ENCODE assay signal across 11 mouse cellular contexts in genomic region chr9:118512681-118513233, GRCm38 (mm10). TPM values are rescaled to one million over a fixed set of nuclear protein-coding genes. Genes with fewer than 3 reads are reported as not detected.
A peak's percentile ranks its signal among the peaks of the same experiment; 100 is the strongest.
DNase-seq lines count a peak whose midpoint lies in the region; ATAC-seq and TF ChIP-seq lines count a peak whose summit lies in the region.
"Had no signal": no experiment of that assay in that cellular context is flagged by ENCODE, and none has a peak within 500 bp of the region (broad histone marks: within the 10 kb centered on the region; RNA-seq: fewer than 3 reads in every experiment).

No protein-coding gene starts in this region.

- 0 out of 2 replicates have a peak, but pooled peaks have one; percentile 31 for ATAC-seq in liver, embryonic 12.5 days
- no peak for ATAC-seq in hindbrain, postnatal 0 days

- no peak overlapping the region for H3K9ac ChIP-seq in liver, embryonic 12.5 days
- H3K9ac ChIP-seq in hindbrain, postnatal 0 days (replicated peaks; ENCODE audit: low read length): no peak overlapping the region

- H3K4me3 ChIP-seq in bone marrow macrophage, adult 2 months (ENCODE audit: insufficient read depth, low read length): no peak overlapping the region
- H3K4me3 ChIP-seq in liver, embryonic 12.5 days: no peak overlapping the region
- no peak overlapping the region for H3K4me3 ChIP-seq in hindbrain, postnatal 0 days (ENCODE audit: low read length)
- H3K4me3 ChIP-seq: erythroblast, embryonic 14.5 days had no signal

- TF ChIP-seq POLR2A in bone marrow macrophage, adult 2 months (IDR thresholded peaks at IDR 0.05; ENCODE audit: borderline replicate concordance, low read depth, low read length): no peak

- no peaks in the 10 kb centered on the region for H3K27me3 ChIP-seq in liver, embryonic 12.5 days (replicated peaks)
- H3K27me3 ChIP-seq in hindbrain, postnatal 0 days (ENCODE audit: insufficient read depth, low read length): no peaks in the 10 kb centered on the region

- no peak for TF ChIP-seq CTCF in bone marrow macrophage, adult 2 months (IDR thresholded peaks at IDR 0.05; ENCODE audit: low read depth, low read length)
- TF ChIP-seq CTCF in hindbrain, postnatal 0 days (IDR thresholded peaks at IDR 0.05; ENCODE audit: low read depth): no peak

- H3K27ac ChIP-seq in bone marrow macrophage, adult 2 months (ENCODE audit: insufficient read depth, low read depth, low read length): peak overlapping the region; percentile 63
- no peak overlapping the region for H3K27ac ChIP-seq in liver, embryonic 12.5 days
- no peak overlapping the region for H3K27ac ChIP-seq in hindbrain, postnatal 0 days

- H3K4me1 ChIP-seq in bone marrow macrophage, adult 2 months (ENCODE audit: control insufficient read depth, insufficient read depth, low read length): peaks cover 55% of the 10 kb centered on the region
- H3K4me1 ChIP-seq in liver, embryonic 12.5 days: peaks cover 61% of the 10 kb centered on the region
- H3K4me1 ChIP-seq in hindbrain, postnatal 0 days (ENCODE audit: insufficient read depth, low read length): peaks cover 6% of the 10 kb centered on the region; the same call in 1 of the 2 replicates

- peaks cover 29% of the 10 kb centered on the region for H3K36me3 ChIP-seq in liver, embryonic 12.5 days
- peaks cover 11% of the 10 kb centered on the region; the same call in 1 of the 2 replicates for H3K36me3 ChIP-seq in hindbrain, postnatal 0 days (ENCODE audit: insufficient read depth, low read length)

- intact Hi-C loops in gastrocnemius, postnatal 36 days (cut with DNase I): no loop called here

- no peaks in the 10 kb centered on the region for H3K9me3 ChIP-seq in liver, embryonic 12.5 days (replicated peaks)
- H3K9me3 ChIP-seq in hindbrain, postnatal 0 days (ENCODE audit: low read length): no peaks in the 10 kb centered on the region

- H3K4me2 ChIP-seq in liver, embryonic 12.5 days: no peak overlapping the region
- no peak overlapping the region for H3K4me2 ChIP-seq in hindbrain, postnatal 0 days (ENCODE audit: low read depth, low read length)

- 38% methylated on average over 3 of the region's 3 CpGs for WGBS in liver, embryonic 12.5 days (ENCODE audit: insufficient replicate concordance)
- WGBS in hindbrain, postnatal 0 days: 93% methylated on average over 3 of the region's 3 CpGs

- peak; percentile 80 for DNase-seq in gastrocnemius, adult 18-20 months (ENCODE audit: low spot score)
- no peak for DNase-seq in gastrocnemius, postnatal 36 days
- peak; percentile 56 for DNase-seq in 3T3-L1 (ENCODE audit: low read depth, low spot score)
- DNase-seq in embryo, embryonic 10.5 days (ENCODE audit: low spot score): no peak
- DNase-seq in retina, embryonic 14.5 days (ENCODE audit: low spot score): no peak
- no peak for DNase-seq in hindbrain, postnatal 0 days (ENCODE audit: low spot score)
- DNase-seq: thymus, adult 18-20 months had no signal

RNA-seq across cellular contexts. Expression of gene Golga4, which starts 6.7 kb away (rescaled TPM):
- 100 to 1,000 TPM; 385 to 446 TPM for total RNA-seq in gastrocnemius, adult 18-20 months (2021)
- total RNA-seq in gastrocnemius, postnatal 36 days (2021): 100 to 1,000 TPM; 262 to 330 TPM
- polyA plus RNA-seq in bone marrow macrophage, adult 2 months (2012; ENCODE audit: insufficient read depth, insufficient read length, missing spikeins): 46.5 and 52.2 TPM in 2 replicates
- polyA plus RNA-seq in liver, embryonic 12.5 days (2016; fragmentation: Nextera tagmentation; extraction: Ambion mirVana): 27.5 and 28.2 TPM in 2 replicates
- 34.1 and 36.8 TPM in 2 replicates for total RNA-seq in hindbrain, postnatal 0 days (2014; rRNA removed)
- 25.8 and 27.2 TPM in 2 replicates for polyA plus RNA-seq in hindbrain, postnatal 0 days (2015; fragmentation: Nextera tagmentation; extraction: Ambion mirVana)

RNA-seq across cellular contexts. Expression of gene Eomes, which starts 34.7 kb away (rescaled TPM):
- total RNA-seq in gastrocnemius, adult 18-20 months (2021): not detected
- not detected for total RNA-seq in gastrocnemius, postnatal 36 days (2021)
- not detected in 2 replicates for polyA plus RNA-seq in bone marrow macrophage, adult 2 months (2012; ENCODE audit: insufficient read depth, insufficient read length, missing spikeins)
- not detected in 2 replicates for polyA plus RNA-seq in liver, embryonic 12.5 days (2016; fragmentation: Nextera tagmentation; extraction: Ambion mirVana)
- 16.2 and 19.4 TPM in 2 replicates for total RNA-seq in hindbrain, postnatal 0 days (2014; rRNA removed)
- polyA plus RNA-seq in hindbrain, postnatal 0 days (2015; fragmentation: Nextera tagmentation; extraction: Ambion mirVana): 8.6 and 8.9 TPM in 2 replicates
- total RNA-seq: liver, adult 2 months had no signal
- polyA plus RNA-seq: erythroblast, embryonic 14.5 days had no signal

Comparison
In these comparisons a context has a peak if more than half of its experiments do, and no peak if none do; other contexts are left out.
1. DNase-seq: peak in gastrocnemius, adult 18-20 months (single experiment) and 3T3-L1 (single experiment); none in gastrocnemius, postnatal 36 days (0 of 2), embryo, embryonic 10.5 days (single experiment), retina, embryonic 14.5 days (single experiment) and hindbrain, postnatal 0 days (single experiment).
2. RNA of gene Eomes, which starts 34.7 kb away (total RNA-seq): 16.2 to 19.4 TPM in hindbrain, postnatal 0 days; not detected in gastrocnemius, postnatal 36 days and not detected in gastrocnemius, adult 18-20 months; every median in the first group is over 10 times any median in the second.